Mouse (Mus musculus) forebrain, embryonic 14.5 days (tissue): ENCODE results near the gene Tor2a. TPM values are rescaled to one million over a fixed set of nuclear protein-coding genes. Genes with fewer than 3 reads are reported as not detected.

Experiments
- ATAC-seq: fragments of 200-750 bp; cut with Nextera tagmentation; 2 replicates; pipeline ENCODE4 v1.8.0; 2017; ENCODE audit warnings: mild to moderate bottlenecking, moderate library complexity
- DNase-seq: peaks from one replicate; pipeline ENCODE4 v3.0.0-alpha.2; 2015; ENCODE audit warnings: low spot score
- H3K27ac ChIP-seq: fragments of 300-500 bp; sonication (generic); 2 replicates; pipeline ENCODE4 v1.5.1; 2014; ENCODE audit warnings: low read depth, mild to moderate bottlenecking, control low read depth, low read length, moderate library complexity
- H3K27me3 ChIP-seq: fragments of 300-500 bp; sonication (generic); replicated peaks from 2 replicates; pipeline ENCODE4 v1.6.1; 2014; ENCODE audit warnings: low read length, control low read depth, mixed read lengths; ENCODE audit not compliant: control insufficient read depth, insufficient read depth
- H3K36me3 ChIP-seq: fragments of 300-500 bp; sonication (generic); 2 replicates; pipeline ENCODE4 v1.6.1; 2014; ENCODE audit warnings: low read length, control low read depth; ENCODE audit not compliant: control insufficient read depth, insufficient read depth
- H3K4me1 ChIP-seq: fragments of 300-500 bp; sonication (generic); 2 replicates; pipeline ENCODE4 v1.6.1; 2014; ENCODE audit warnings: antibody characterized with exemption, low read length, control low read depth; ENCODE audit not compliant: control insufficient read depth, insufficient read depth
- H3K4me2 ChIP-seq: fragments of 300-500 bp; sonication (generic); 2 replicates; pipeline ENCODE4 v1.6.1; 2014; ENCODE audit warnings: mild to moderate bottlenecking, control low read depth, low read length
- H3K4me3 ChIP-seq: fragments of 300-500 bp; sonication (generic); 2 replicates; pipeline ENCODE4 v1.5.1; 2014; ENCODE audit warnings: low read depth, low read length, control low read depth
- H3K9ac ChIP-seq: fragments of 300-500 bp; sonication (generic); 2 replicates; pipeline ENCODE4 v1.6.1; 2014; ENCODE audit warnings: mild to moderate bottlenecking, low read length, control low read depth, moderate library complexity
- H3K9me3 ChIP-seq: fragments of 300-500 bp; sonication (generic); replicated peaks from 2 replicates; pipeline ENCODE4 v1.6.1; 2016; ENCODE audit warnings: low read length, control low read depth, mixed read lengths; ENCODE audit not compliant: control insufficient read depth
- WGBS: fragments of 180-500 bp; shearing (Covaris S2); extraction: QIAGEN DNeasy Blood & Tissue Kit; methylation state at CpG from one replicate; pipeline ENCODE4 v1.1.7; 2014; 5-methylcytosine and 5-hydroxymethylcytosine counted together
- polyA plus RNA-seq: library from polyadenylated mRNA; unstranded; fragments of >200 nt; fragmentation: Nextera tagmentation; extraction: Ambion mirVana; gene quantifications from 2 replicates; pipeline ENCODE4 v1.2.1, GENCODE M21; 2014

The Tor2a gene
- polyA plus RNA-seq, 1 experiment from 2014 or later, result 71.2 TPM

GRCm38 (mm10) chr2:32750199-32750598, 6.8 kb upstream of the Tor2a start:
- Histone ChIP-seq H3K27ac (no peak overlapping the region), H3K27me3 (no peaks in the 10 kb centered on the region), H3K4me1 (0 out of 2 replicates have a peak, but pooled peaks cover 12% of the 10 kb centered on the region), H3K4me2 (no peak overlapping the region), H3K9me3 (no peaks in the 10 kb centered on the region), H3K4me3 (no peak overlapping the region), H3K9ac (no peak overlapping the region), H3K36me3 (peaks cover 77% of the 10 kb centered on the region)
- DNase-seq (no peak), ATAC-seq (no peak)
- 78% methylated on average over 7 of the region's 7 CpGs for WGBS

- H3K27me3 ChIP-seq, result no peaks in the 10 kb centered on the region
- H3K9ac ChIP-seq, result peak overlapping the region; percentile 46
- H3K9me3 ChIP-seq, result no peaks in the 10 kb centered on the region
- peak; percentile 65 for DNase-seq
- H3K27ac ChIP-seq, result no peak overlapping the region; the same call in 1 of the 2 replicates
- ATAC-seq, result peak; percentile 81
- WGBS, result 2% methylated on average over 31 of the region's 31 CpGs
- peak overlapping the region; percentile 16 for H3K4me3 ChIP-seq
- peaks cover 68% of the 10 kb centered on the region for H3K36me3 ChIP-seq
- H3K4me2 ChIP-seq, result peak overlapping the region; percentile 48
- 0 out of 2 replicates have a peak, but pooled peaks cover 12% of the 10 kb centered on the region for H3K4me1 ChIP-seq
Measured at GRCm38 (mm10) chr2:32750887-32751664, 6.0 kb upstream of the Tor2a start.

DNA sequence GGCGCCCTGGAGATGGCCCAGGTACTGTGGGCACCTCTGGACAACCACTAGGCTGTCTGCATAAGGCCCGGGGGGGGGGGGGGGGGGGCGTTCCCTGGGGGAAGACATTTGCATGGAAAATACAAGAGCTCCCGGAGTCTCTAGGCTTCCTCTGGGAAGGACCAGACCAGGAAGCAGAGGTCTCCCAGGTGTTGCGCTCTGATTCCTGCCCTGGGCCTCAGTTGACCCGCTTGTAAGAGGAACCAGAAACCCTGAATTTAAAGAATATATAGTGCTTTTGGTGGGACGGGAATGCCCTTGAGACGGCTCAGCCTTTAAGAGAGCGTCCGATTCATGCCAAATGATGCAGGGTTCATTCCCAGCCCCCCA, 5.4 kb upstream of the Tor2a start:
- Histone ChIP-seq H3K9me3 (no peaks in the 10 kb centered on the region), H3K36me3 (peaks cover 64% of the 10 kb centered on the region), H3K9ac (peak overlapping the region; percentile 46), H3K4me3 (peak overlapping the region; percentile 16), H3K27me3 (no peaks in the 10 kb centered on the region), H3K27ac (no peak overlapping the region), H3K4me1 (0 out of 2 replicates have a peak, but pooled peaks cover 12% of the 10 kb centered on the region), H3K4me2 (peak overlapping the region; percentile 48)
- WGBS, result 18% methylated on average over 8 of the region's 10 CpGs
- no peak for ATAC-seq
- DNase-seq, result no peak

- Histone ChIP-seq H3K4me3 (no peak overlapping the region), H3K4me1 (0 out of 2 replicates have a peak, but pooled peaks cover 12% of the 10 kb centered on the region), H3K9me3 (no peaks in the 10 kb centered on the region), H3K27ac (no peak overlapping the region), H3K27me3 (no peaks in the 10 kb centered on the region), H3K4me2 (no peak overlapping the region), H3K36me3 (peaks cover 59% of the 10 kb centered on the region), H3K9ac (no peak overlapping the region)
- ATAC-seq (no peak), DNase-seq (no peak)
- 65% methylated on average over 10 of the region's 10 CpGs for WGBS
Measured at GRCm38 (mm10) chr2:32752181-32752580, 4.9 kb upstream of the Tor2a start.

DNA sequence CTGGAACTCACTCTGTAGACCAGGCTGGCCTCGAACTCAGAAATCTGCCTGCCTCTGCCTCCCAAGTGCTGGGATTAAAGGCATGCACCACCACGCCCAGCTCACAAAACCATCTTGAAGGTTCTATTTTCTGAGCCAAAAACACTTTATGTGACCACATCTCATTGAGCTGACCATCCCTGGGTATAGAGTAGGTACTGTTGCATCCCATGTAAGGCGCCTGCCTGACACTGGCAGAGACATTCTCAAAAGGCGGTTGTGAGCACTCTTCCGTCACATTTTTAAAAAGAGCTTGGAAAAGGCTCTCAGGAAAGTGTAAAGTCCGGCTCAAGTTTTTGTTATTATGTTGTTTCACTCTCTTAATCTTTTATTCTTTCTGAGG, 369 bp upstream of the Tor2a start:
- Histone ChIP-seq H3K27me3 (no peaks in the 10 kb centered on the region), H3K27ac (no peak overlapping the region), H3K4me1 (0 out of 2 replicates have a peak, but pooled peaks cover 9% of the 10 kb centered on the region), H3K9me3 (no peaks in the 10 kb centered on the region), H3K9ac (no peak overlapping the region), H3K36me3 (peaks cover 48% of the 10 kb centered on the region), H3K4me3 (no peak overlapping the region), H3K4me2 (0 out of 2 replicates have a peak overlapping the region, but pooled peaks have one; percentile 4)
- ATAC-seq, result peak; percentile 51
- 28% methylated on average over 6 of the region's 6 CpGs for WGBS
- DNase-seq, result no peak

DNA sequence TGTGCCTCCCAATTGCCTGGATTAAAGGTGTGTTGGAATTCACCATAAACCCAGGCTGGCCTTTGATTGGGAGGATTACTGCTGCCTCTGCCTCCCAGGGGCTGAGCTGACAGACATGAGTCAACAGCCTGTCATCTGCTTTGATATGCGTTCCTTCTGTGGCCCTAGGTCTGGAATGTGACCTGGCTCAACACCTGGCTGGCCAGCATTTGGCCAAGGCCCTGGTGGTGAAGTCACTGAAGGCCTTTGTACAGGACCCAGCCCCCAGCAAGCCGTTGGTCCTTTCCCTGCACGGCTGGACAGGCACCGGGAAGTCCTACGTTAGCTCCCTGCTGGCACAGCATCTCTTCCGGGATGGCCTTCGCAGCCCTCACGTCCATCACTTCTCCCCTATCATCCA, 1.5 kb downstream of the Tor2a start:
- H3K4me3 ChIP-seq, result no peak overlapping the region
- no peak for DNase-seq
- H3K4me2 ChIP-seq, result 0 out of 2 replicates have a peak overlapping the region, but pooled peaks have one; percentile 7
- no peaks in the 10 kb centered on the region for H3K9me3 ChIP-seq
- WGBS, result 85% methylated on average over 8 of the region's 8 CpGs
- no peaks in the 10 kb centered on the region for H3K27me3 ChIP-seq
- H3K36me3 ChIP-seq, result peaks cover 48% of the 10 kb centered on the region
- 0 out of 2 replicates have a peak overlapping the region, but pooled peaks have one; percentile 0 for H3K27ac ChIP-seq
- H3K9ac ChIP-seq, result peak overlapping the region; percentile 7; the same call in 1 of the 2 replicates
- 0 out of 2 replicates have a peak, but pooled peaks cover 5% of the 10 kb centered on the region for H3K4me1 ChIP-seq
- ATAC-seq, result no peak

- Histone ChIP-seq H3K9me3 (no peaks in the 10 kb centered on the region), H3K4me1 (0 out of 2 replicates have a peak, but pooled peaks cover 5% of the 10 kb centered on the region), H3K9ac (peak overlapping the region; percentile 7; the same call in 1 of the 2 replicates), H3K4me2 (no peak overlapping the region), H3K36me3 (peaks cover 45% of the 10 kb centered on the region), H3K4me3 (no peak overlapping the region), H3K27me3 (no peaks in the 10 kb centered on the region), H3K27ac (0 out of 2 replicates have a peak overlapping the region, but pooled peaks have one; percentile 0)
- ATAC-seq, result no peak
- no peak for DNase-seq
- WGBS, result 83% methylated on average over 2 of the region's 2 CpGs
Measured at GRCm38 (mm10) chr2:32759001-32759400, 2.0 kb downstream of the Tor2a start.

DNA sequence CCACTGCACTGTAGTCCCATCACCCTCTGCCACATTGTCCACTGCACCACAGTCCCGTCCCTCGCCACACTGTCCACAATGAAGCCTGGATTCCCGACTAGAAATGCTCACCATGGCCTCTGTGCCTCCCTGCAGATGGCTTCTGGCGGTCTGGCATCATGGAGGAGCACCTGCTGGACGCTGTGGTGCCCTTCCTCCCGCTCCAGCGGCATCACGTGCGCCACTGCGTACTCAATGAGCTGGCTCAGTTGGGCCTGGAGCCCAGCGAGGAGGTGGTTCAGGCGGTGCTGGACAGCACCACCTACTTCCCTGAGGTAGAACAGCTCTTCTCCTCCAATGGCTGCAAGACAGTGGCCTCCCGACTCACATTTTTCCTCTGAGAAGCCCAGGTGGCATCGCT, 4.3 kb downstream of the Tor2a start:
- Histone ChIP-seq H3K9me3 (no peaks in the 10 kb centered on the region), H3K36me3 (peaks cover 33% of the 10 kb centered on the region), H3K27ac (no peak overlapping the region), H3K4me2 (no peak overlapping the region), H3K9ac (no peak overlapping the region), H3K27me3 (no peaks in the 10 kb centered on the region), H3K4me1 (0 out of 2 replicates have a peak, but pooled peaks cover 5% of the 10 kb centered on the region), H3K4me3 (no peak overlapping the region)
- 91% methylated on average over 14 of the region's 14 CpGs for WGBS
- ATAC-seq, result no peak
- DNase-seq, result no peak

DNA sequence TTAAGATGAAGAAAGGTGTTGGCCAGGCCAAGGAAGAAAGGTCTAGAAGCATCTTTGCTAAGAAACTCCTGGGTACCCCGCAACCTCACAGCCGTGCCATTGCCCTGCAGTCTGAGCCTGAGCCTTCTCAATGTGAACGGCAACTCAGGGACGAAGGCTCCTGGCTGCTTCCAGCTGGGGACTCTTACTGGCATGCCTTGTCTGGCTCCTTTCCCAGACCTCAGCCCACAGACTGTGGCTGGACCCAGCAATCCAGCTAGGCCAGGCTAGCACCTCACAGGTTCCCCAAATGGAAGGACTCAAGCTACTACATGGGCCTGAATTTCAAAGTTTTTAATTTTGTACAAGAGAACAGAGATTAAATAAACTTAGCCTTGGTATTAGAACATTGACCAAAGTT, 4.8 kb downstream of the Tor2a start:
- DNase-seq (no peak), ATAC-seq (no peak)
- H3K9ac ChIP-seq, result no peak overlapping the region
- H3K27ac ChIP-seq, result no peak overlapping the region
- H3K4me1 ChIP-seq, result 0 out of 2 replicates have a peak, but pooled peaks cover 5% of the 10 kb centered on the region
- no peak overlapping the region for H3K4me2 ChIP-seq
- no peaks in the 10 kb centered on the region for H3K27me3 ChIP-seq
- H3K36me3 ChIP-seq, result peaks cover 33% of the 10 kb centered on the region
- no peak overlapping the region for H3K4me3 ChIP-seq
- 88% methylated on average over 4 of the region's 4 CpGs for WGBS
- no peaks in the 10 kb centered on the region for H3K9me3 ChIP-seq
